Mouse (Mus musculus) kidney, adult 2 months (tissue): ENCODE measurements around the gene Ybx3. TPM values are rescaled to one million over a fixed set of nuclear protein-coding genes. Genes with fewer than 3 reads are reported as not detected.

Experiments used
- DNase-seq: peaks from one replicate; pipeline ENCODE4 v3.0.0; 2021
- H3K27ac ChIP-seq: fragments of 200-500 bp; 2 replicates; pipeline ENCODE4 v1.5.1; 2012; ENCODE audit warnings: low read depth, low read length, control low read depth, inconsistent platforms; ENCODE audit not compliant: insufficient read depth
- H3K27me3 ChIP-seq: fragments of 200-500 bp; replicated peaks from 2 replicates; pipeline ENCODE4 v1.6.1; 2012; ENCODE audit warnings: mild to moderate bottlenecking, moderate library complexity, low read length, inconsistent platforms; ENCODE audit not compliant: control insufficient read depth, insufficient read depth
- H3K36me3 ChIP-seq: fragments of 200-500 bp; 2 replicates; pipeline ENCODE4 v1.6.1; 2012; ENCODE audit warnings: mild to moderate bottlenecking, moderate library complexity, low read length, inconsistent platforms; ENCODE audit not compliant: control insufficient read depth, insufficient read depth
- H3K4me1 ChIP-seq: fragments of 200-500 bp; 2 replicates; pipeline ENCODE4 v1.6.1; 2011; ENCODE audit warnings: low read length; ENCODE audit not compliant: control insufficient read depth, insufficient read depth
- H3K4me3 ChIP-seq: fragments of 200-500 bp; 2 replicates; pipeline ENCODE4 v1.5.1; 2011; ENCODE audit warnings: mild to moderate bottlenecking, low read depth, low read length, control low read depth; ENCODE audit not compliant: insufficient read depth
- CTCF ChIP-seq: fragments of 200-500 bp; conservative IDR thresholded peaks from 2 replicates; pipeline ENCODE4 v1.5.1; 2011; ENCODE audit warnings: low read depth, mild to moderate bottlenecking, control low read depth, low read length, moderate library complexity, mixed read lengths; ENCODE audit not compliant: insufficient read depth, insufficient read length
- POLR2A ChIP-seq: fragments of 200-500 bp; IDR thresholded peaks from one replicate; pipeline ENCODE4 v1.6.1; 2011; ENCODE audit warnings: low read depth, low read length, control low read depth
- WGBS: fragments of 180-500 bp; shearing (Covaris S2); methylation state at CpG from one replicate; pipeline ENCODE4 v1.1.7; 2018; 5-methylcytosine and 5-hydroxymethylcytosine counted together
- polyA plus RNA-seq: library from polyadenylated mRNA; depleted of rRNA; stranded (reverse); fragments of >200 nt; gene quantifications from 2 replicates; pipeline ENCODE4 v1.2.3, GENCODE M21; 2012; rRNA removed

Ybx3 gene
- polyA plus RNA-seq, 1 experiment, result 38.7 TPM

DNA sequence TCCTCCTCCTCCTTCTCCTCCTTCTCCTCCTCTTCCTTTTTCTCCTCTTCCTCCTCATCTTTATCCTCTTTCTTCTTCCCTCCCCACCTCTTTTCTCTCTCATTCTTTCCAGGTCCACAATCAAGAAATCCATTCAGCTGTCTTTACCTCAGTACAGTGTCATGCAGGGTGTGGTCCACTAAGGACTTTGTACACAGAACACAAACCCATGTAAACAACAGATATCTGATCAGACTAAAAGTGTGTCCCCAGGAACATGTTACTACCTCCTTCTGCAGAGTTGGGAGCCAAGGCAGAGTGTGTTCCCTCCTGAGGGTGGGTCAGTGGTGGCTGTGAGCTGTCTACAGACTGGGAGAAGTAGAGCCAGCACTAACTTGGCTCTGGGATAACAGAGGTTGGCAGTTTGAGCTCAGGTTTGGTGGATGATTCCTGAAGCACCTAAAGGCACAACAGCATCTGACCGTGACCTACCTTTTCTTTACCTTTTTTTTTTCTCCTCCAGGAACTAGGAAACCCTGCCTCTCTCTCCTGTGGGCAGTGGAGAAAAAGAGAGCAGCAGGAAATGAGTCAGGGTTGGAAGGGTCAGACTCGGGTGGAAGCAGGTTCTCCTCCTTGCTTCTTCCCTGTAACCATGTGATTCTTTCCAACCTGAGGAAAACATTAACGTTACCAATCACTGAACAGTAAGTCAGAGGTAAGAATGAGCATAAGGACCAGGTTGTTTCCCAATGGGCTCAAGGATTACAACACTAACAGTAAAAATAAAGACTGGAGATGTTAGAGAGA is 66.2 kb downstream of the Ybx3 start:
- Histone ChIP-seq H3K27ac (no peak overlapping the region), H3K36me3 (no peaks in the 10 kb centered on the region), H3K4me3 (no peak overlapping the region), H3K27me3 (no peaks in the 10 kb centered on the region), H3K4me1 (no peaks in the 10 kb centered on the region)
- WGBS, result 42% methylated on average over 3 of the region's 3 CpGs
- no peak for DNase-seq
- TF ChIP-seq CTCF (no peak), POLR2A (no peak)

DNA sequence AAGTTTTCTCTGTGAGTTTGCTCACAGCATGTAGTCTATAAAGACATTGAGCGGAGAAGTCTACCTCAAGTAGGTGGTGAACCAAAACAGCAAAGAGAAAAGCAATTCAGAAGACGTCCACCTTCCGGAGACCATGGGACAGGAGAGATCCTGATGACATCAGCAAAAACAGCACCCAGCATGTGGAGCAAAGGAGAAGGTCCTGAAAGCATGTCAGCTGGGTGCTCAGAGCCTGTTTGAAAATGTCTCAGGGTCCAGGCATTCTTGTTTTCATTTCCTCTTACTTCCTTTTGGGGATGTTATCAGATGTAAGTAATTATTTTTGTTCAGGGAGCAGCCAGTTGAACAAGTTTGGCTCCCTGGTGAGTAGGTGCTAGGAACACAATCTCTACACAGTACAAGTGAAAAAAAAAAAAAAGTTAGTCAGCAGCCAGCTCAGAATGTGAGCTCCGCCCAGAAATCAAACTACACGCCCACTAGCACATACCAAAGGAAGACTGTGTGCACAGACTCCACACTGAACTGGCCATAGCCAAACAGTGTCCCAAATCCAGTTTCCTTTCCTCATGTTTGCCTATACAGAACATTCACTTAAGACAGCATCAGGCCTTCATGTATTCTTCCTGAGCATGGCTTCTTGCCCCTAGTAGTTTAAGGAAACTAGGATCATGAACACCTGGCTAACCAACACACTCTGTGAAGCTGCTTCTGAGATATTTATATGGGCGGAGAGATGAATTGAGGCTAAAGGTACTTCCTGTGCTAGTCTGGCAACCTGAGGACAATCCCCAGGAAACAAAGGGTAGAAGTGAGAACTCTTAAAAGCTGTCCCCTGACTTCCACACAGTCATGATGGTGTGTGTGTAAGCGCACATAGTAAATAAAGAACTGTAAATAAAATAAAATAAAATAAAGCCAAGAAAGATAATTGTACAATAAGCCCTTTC is 71.8 kb downstream of the Ybx3 start:
- H3K4me1 ChIP-seq, result no peaks in the 10 kb centered on the region
- H3K27me3 ChIP-seq, result no peaks in the 10 kb centered on the region
- no peak overlapping the region for H3K27ac ChIP-seq
- no peaks in the 10 kb centered on the region for H3K36me3 ChIP-seq
- no peak overlapping the region for H3K4me3 ChIP-seq
- WGBS, result 70% methylated on average over 7 of the region's 7 CpGs
- no peak for DNase-seq
- no peak for TF ChIP-seq POLR2A
- no peak for TF ChIP-seq CTCF

Other genes starting within 250 kb of the Ybx3 start
- gene Klra2, start 141.1 kb downstream of the Ybx3 start, polyA plus RNA-seq, result 0.31 TPM in 1 of 2 replicates, not detected in the other
- 1.5 and 2.6 TPM in 2 replicates for gene Magohb, start 95.2 kb downstream of the Ybx3 start, polyA plus RNA-seq
- gene Styk1, start 34.9 kb downstream of the Ybx3 start, polyA plus RNA-seq, result 2.1 and 2.2 TPM in 2 replicates
- gene 5430401F13Rik, start 97.9 kb upstream of the Ybx3 start, polyA plus RNA-seq, result not detected in 2 replicates
- gene Gm6619, start 97.9 kb upstream of the Ybx3 start, polyA plus RNA-seq, result not detected in 2 replicates
- gene Tas2r130, start 242.4 kb upstream of the Ybx3 start, polyA plus RNA-seq, result not detected in 2 replicates